Mouse (Mus musculus): ENCODE measurements around the gene Herpud1. TPM values are rescaled to one million over a fixed set of nuclear protein-coding genes. Genes with fewer than 3 reads are reported as not detected.

The Herpud1 gene
- polyA plus RNA-seq, 1 experiment from 2014 or later = 224 TPM

DNA sequence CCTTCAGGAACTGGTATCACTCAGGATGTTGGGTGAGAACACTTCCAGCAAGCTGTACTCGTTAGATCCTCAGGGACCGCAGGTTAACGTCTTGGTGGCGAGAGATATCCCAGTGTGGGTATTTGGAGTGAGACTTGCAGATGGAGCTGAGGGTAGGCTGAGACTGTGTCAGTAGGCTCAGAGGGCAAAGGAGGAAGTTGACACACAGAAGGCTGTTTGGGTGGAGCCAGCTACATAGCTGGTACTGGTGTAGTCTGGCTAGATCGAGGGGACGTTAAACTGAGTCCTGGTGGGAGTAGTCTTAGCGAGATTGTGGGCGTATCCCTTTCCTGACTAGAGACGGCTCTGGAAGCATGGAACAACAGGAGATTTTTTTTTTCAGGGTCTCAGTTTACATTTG is 31.8 kb downstream of the Herpud1 start:
- H3K4me1 ChIP-seq (replicated peaks; ENCODE audit: control insufficient read depth, insufficient read depth) = no peaks in the 10 kb centered on the region
- DNase-seq (ENCODE audit: low spot score) = no peak
- H3K9ac ChIP-seq (ENCODE audit: low read length) = no peak overlapping the region
- no peak overlapping the region for H3K4me2 ChIP-seq (replicated peaks; ENCODE audit: low read depth)
- ATAC-seq (ENCODE audit: low FRiP score, low TSS enrichment) = peak; percentile 47
- TF ChIP-seq CTCF (IDR thresholded peaks at IDR 0.05; ENCODE audit: low read depth) = no peak
- TF ChIP-seq EP300 (optimal IDR thresholded peaks at IDR 0.05) = no peak
- H3K27ac ChIP-seq (replicated peaks) = no peak overlapping the region
- no peaks in the 10 kb centered on the region for H3K27me3 ChIP-seq (ENCODE audit: control insufficient read depth, insufficient read depth, low read length)
- no peak overlapping the region for H3K4me3 ChIP-seq (ENCODE audit: low read depth, low read length)
- no peaks in the 10 kb centered on the region for H3K9me3 ChIP-seq (ENCODE audit: control insufficient read depth, low read length)
- WGBS = 53% methylated on average over 9 of the region's 9 CpGs
- H3K36me3 ChIP-seq (ENCODE audit: control insufficient read depth, insufficient read depth, low read length) = no peaks in the 10 kb centered on the region

DNA sequence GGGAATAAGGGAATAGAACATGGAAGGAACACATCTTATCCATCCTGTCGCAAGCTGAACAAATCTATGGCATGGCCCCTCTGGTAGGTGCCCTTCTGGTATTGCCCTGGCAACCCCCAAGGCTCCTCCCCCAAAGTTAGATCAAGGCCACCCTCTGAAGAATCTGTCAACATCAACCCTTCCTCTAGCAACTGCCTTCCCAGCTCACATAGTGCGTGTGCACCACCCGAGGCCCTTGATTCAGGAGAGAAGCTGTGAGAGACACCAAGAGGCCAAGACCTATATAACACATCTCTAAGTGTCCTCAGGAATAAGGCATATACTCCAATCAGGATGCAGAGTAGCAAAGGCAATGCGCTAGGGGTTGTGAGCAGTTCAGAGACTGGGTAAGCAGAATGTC is 36.0 kb downstream of the Herpud1 start:
- Histone ChIP-seq H3K4me3 (ENCODE audit: low read depth, low read length) (no peak overlapping the region), H3K9ac (ENCODE audit: low read length) (no peak overlapping the region), H3K4me2 (replicated peaks; ENCODE audit: low read depth) (no peak overlapping the region), H3K27me3 (ENCODE audit: control insufficient read depth, insufficient read depth, low read length) (no peaks in the 10 kb centered on the region), H3K4me1 (replicated peaks; ENCODE audit: control insufficient read depth, insufficient read depth) (no peaks in the 10 kb centered on the region), H3K36me3 (ENCODE audit: control insufficient read depth, insufficient read depth, low read length) (no peaks in the 10 kb centered on the region), H3K9me3 (ENCODE audit: control insufficient read depth, low read length) (no peaks in the 10 kb centered on the region), H3K27ac (replicated peaks) (no peak overlapping the region)
- no peak for ATAC-seq (ENCODE audit: low FRiP score, low TSS enrichment)
- WGBS = 85% methylated on average over 4 of the region's 4 CpGs
- no peak for DNase-seq (ENCODE audit: low spot score)
- TF ChIP-seq EP300 (optimal IDR thresholded peaks at IDR 0.05) = no peak
- no peak for TF ChIP-seq CTCF (IDR thresholded peaks at IDR 0.05; ENCODE audit: low read depth)

- H3K9me3 ChIP-seq (ENCODE audit: control insufficient read depth, low read length) = no peaks in the 10 kb centered on the region
- H3K4me1 ChIP-seq (replicated peaks; ENCODE audit: control insufficient read depth, insufficient read depth) = no peaks in the 10 kb centered on the region
- TF ChIP-seq EP300 (optimal IDR thresholded peaks at IDR 0.05) (no peak), CTCF (IDR thresholded peaks at IDR 0.05; ENCODE audit: low read depth) (no peak)
- H3K4me2 ChIP-seq (replicated peaks; ENCODE audit: low read depth) = no peak overlapping the region
- no peak overlapping the region for H3K27ac ChIP-seq (replicated peaks)
- H3K36me3 ChIP-seq (ENCODE audit: control insufficient read depth, insufficient read depth, low read length) = no peaks in the 10 kb centered on the region
- 35% methylated on average over 10 of the region's 10 CpGs for WGBS
- no peak for ATAC-seq (ENCODE audit: low FRiP score, low TSS enrichment)
- no peak for DNase-seq (ENCODE audit: low spot score)
- H3K4me3 ChIP-seq (ENCODE audit: low read depth, low read length) = no peak overlapping the region
- no peak overlapping the region for H3K9ac ChIP-seq (ENCODE audit: low read length)
- H3K27me3 ChIP-seq (ENCODE audit: control insufficient read depth, insufficient read depth, low read length) = no peaks in the 10 kb centered on the region
Measured at GRCm38 (mm10) chr8:94427953-94428352, 41.7 kb downstream of the Herpud1 start.

DNA sequence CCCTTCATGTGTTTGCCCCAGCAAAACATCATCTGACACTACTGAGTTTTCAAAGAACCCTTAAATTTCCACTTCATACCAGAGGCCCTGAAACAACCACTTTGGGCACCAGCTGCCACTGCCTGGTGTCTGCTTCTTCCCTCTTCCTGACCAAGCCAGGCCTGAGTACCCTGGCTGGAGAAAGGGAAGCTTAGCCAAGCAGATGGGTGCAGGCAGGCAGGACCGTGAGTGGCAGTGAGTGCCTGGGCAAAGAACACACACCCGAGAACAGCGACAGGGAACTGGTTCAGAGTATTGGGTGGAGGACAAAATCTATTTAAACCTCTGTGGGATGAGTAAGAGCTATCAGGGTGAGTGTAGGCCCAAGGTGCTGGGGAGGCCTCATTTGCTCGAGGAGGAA is 42.2 kb downstream of the Herpud1 start:
- no peak for ATAC-seq (ENCODE audit: low FRiP score, low TSS enrichment)
- Histone ChIP-seq H3K9ac (ENCODE audit: low read length) (no peak overlapping the region), H3K4me1 (replicated peaks; ENCODE audit: control insufficient read depth, insufficient read depth) (no peaks in the 10 kb centered on the region), H3K27me3 (ENCODE audit: control insufficient read depth, insufficient read depth, low read length) (no peaks in the 10 kb centered on the region), H3K4me2 (replicated peaks; ENCODE audit: low read depth) (no peak overlapping the region), H3K36me3 (ENCODE audit: control insufficient read depth, insufficient read depth, low read length) (no peaks in the 10 kb centered on the region), H3K9me3 (ENCODE audit: control insufficient read depth, low read length) (no peaks in the 10 kb centered on the region), H3K4me3 (ENCODE audit: low read depth, low read length) (no peak overlapping the region), H3K27ac (replicated peaks) (no peak overlapping the region)
- WGBS = 72% methylated on average over 4 of the region's 4 CpGs
- no peak for TF ChIP-seq CTCF (IDR thresholded peaks at IDR 0.05; ENCODE audit: low read depth)
- TF ChIP-seq EP300 (optimal IDR thresholded peaks at IDR 0.05) = no peak
- no peak for DNase-seq (ENCODE audit: low spot score)

- 81% methylated on average over 7 of the region's 7 CpGs for WGBS
- H3K9ac ChIP-seq (ENCODE audit: low read length) = no peak overlapping the region
- H3K27ac ChIP-seq (replicated peaks) = no peak overlapping the region
- ATAC-seq (ENCODE audit: low FRiP score, low TSS enrichment) = no peak
- 0 out of 2 replicates have a peak, but pooled peaks cover 2% of the 10 kb centered on the region for H3K4me1 ChIP-seq (replicated peaks; ENCODE audit: control insufficient read depth, insufficient read depth)
- H3K9me3 ChIP-seq (ENCODE audit: control insufficient read depth, low read length) = no peaks in the 10 kb centered on the region
- DNase-seq (ENCODE audit: low spot score) = no peak
- no peak overlapping the region for H3K4me2 ChIP-seq (replicated peaks; ENCODE audit: low read depth)
- no peaks in the 10 kb centered on the region for H3K36me3 ChIP-seq (ENCODE audit: control insufficient read depth, insufficient read depth, low read length)
- H3K4me3 ChIP-seq (ENCODE audit: low read depth, low read length) = no peak overlapping the region
- no peak for TF ChIP-seq EP300 (optimal IDR thresholded peaks at IDR 0.05)
- TF ChIP-seq CTCF (IDR thresholded peaks at IDR 0.05; ENCODE audit: low read depth) = no peak
- no peaks in the 10 kb centered on the region for H3K27me3 ChIP-seq (ENCODE audit: control insufficient read depth, insufficient read depth, low read length)
Measured at GRCm38 (mm10) chr8:94429376-94429775, 43.1 kb downstream of the Herpud1 start.

- H3K4me3 ChIP-seq (ENCODE audit: low read depth, low read length) = no peak overlapping the region
- H3K36me3 ChIP-seq (ENCODE audit: control insufficient read depth, insufficient read depth, low read length) = no peaks in the 10 kb centered on the region
- H3K4me2 ChIP-seq (replicated peaks; ENCODE audit: low read depth) = no peak overlapping the region
- H3K27me3 ChIP-seq (ENCODE audit: control insufficient read depth, insufficient read depth, low read length) = no peaks in the 10 kb centered on the region
- 0 out of 2 replicates have a peak, but pooled peaks cover 2% of the 10 kb centered on the region for H3K4me1 ChIP-seq (replicated peaks; ENCODE audit: control insufficient read depth, insufficient read depth)
- TF ChIP-seq CTCF (IDR thresholded peaks at IDR 0.05; ENCODE audit: low read depth) (no peak), EP300 (optimal IDR thresholded peaks at IDR 0.05) (no peak)
- H3K9me3 ChIP-seq (ENCODE audit: control insufficient read depth, low read length) = no peaks in the 10 kb centered on the region
- no peak overlapping the region for H3K9ac ChIP-seq (ENCODE audit: low read length)
- DNase-seq (ENCODE audit: low spot score) (no peak), ATAC-seq (ENCODE audit: low FRiP score, low TSS enrichment) (no peak)
- H3K27ac ChIP-seq (replicated peaks) = no peak overlapping the region
- 66% methylated on average over 3 of the region's 3 CpGs for whole genome bisulfite sequencing
Measured at GRCm38 (mm10) chr8:94432212-94432611, 46.0 kb downstream of the Herpud1 start.
